Mouse (Mus musculus) embryo, embryonic 10 days (tissue): Measurements from ENCODE around the gene Odf4.
"Not testable (repeated sequence)": the region's sequence is repeated elsewhere in the genome, so short reads cannot be mapped to it uniquely, and the experiment has no call there.

Experiments used
- DNase-seq: peaks from one replicate; pipeline ENCODE4 v3.0.0-alpha.2; 2015; ENCODE audit warnings: low spot score

Odf4 gene

DNA sequence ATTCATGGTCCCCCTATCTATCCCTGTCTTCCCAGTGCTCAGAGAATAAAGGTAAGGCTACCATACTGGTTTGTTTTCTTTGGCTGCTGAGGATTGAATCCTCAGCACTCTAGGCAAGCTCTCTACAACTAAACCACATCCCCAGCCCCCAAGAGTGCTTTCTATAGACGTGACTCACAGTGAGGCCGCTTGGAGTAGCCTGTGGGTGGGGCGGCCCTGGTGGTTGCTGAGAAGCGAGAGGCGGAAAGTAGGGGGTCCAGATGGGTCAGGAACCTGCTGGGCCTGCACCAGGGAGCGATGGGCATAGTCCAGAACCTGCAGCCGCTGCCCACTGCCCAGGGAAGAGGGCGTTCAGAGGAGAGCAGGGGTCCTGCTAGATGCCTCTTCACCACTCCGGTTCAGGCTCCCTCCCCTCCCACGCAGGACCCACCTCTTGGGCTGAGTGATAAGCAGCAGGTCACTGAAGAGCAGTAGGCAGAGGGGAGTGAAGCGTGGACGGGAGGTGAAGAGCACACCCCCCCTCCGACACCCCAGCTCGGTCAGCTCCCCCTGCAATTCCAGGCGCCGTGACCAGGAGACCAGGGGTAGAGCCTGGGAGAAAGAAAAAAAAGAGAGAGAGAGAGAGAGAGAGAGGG, 20.0 kb upstream of the Odf4 start:
- DNase-seq, result no peak

DNA sequence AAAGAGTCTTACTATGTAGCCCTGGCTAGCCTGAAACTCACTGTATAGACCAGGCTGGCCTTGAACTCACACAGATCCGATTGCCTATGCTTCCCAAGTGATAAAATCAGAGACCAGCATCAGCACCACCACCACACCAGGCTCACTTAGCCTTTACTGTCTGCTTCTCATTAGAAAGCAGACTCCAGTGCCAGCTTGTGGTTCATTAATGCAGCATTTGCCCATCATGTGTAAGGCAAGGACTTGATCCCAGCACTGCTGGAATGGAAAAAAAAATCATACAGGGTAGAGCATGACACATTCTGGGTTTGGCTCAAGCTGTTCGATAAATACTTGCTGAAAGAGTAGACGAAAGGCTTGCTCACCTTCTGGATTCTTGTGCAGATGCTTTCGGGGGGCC, 19.1 kb upstream of the Odf4 start:
- no peak for DNase-seq

DNA sequence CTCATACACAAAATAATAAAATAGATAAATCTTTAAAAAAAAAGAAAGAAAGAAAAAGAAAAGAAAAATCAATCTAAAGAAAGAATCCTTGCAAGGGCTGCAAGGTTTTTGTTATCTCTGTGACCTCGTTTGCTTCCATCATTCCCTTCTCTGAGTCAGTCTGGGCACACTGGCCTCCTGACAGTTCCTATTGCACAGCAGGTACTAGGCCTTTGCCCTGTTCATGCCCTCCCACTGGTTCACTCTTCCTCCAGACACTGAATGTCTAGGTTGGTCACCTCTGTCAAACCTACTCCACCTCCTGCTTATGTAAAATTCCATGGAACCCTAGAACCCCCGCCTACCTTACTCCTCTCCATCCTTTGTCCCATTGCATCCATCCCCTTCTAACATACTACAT, 18.4 kb upstream of the Odf4 start:
- DNase-seq, result no peak

DNA sequence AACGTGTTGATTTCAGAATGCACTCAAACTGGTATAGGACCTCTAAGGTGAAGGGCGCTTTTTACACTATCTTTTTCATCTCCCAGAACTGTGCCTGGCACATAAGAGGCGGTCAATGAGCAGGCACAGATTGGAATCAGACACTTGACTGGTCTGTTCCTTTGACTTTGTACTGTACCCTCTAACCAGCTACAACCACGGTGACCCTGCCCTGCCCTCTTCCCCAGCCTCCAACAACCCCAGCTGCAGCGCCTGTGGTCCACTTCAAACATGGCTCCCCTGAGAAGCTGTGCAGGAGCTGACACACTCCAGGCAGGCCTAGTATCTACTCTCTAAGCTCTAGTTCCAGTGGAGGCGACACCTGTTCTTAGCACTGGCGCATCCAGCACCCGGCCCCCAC, 15.8 kb upstream of the Odf4 start:
- no peak for DNase-seq

DNA sequence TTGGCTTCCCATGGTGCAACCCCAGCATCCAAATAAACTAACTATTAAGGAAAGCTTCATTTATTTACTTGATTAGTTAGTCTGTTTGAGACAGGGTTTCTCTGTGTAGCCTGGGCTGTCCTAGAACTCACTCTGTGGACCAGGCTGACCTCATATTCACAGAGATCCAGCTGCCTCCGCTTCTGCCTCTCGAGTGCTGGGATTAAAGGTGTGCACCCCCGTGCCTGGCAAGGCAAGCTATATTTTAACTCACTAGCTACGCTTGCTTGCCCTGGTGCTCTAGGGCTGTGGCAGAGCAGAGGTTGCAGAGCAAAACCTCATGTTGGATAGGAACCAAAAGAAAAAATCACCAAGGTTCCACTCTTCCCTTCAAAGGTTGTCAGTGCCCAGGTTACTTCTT, 13.6 kb upstream of the Odf4 start:
- no peak for DNase-seq

DNA sequence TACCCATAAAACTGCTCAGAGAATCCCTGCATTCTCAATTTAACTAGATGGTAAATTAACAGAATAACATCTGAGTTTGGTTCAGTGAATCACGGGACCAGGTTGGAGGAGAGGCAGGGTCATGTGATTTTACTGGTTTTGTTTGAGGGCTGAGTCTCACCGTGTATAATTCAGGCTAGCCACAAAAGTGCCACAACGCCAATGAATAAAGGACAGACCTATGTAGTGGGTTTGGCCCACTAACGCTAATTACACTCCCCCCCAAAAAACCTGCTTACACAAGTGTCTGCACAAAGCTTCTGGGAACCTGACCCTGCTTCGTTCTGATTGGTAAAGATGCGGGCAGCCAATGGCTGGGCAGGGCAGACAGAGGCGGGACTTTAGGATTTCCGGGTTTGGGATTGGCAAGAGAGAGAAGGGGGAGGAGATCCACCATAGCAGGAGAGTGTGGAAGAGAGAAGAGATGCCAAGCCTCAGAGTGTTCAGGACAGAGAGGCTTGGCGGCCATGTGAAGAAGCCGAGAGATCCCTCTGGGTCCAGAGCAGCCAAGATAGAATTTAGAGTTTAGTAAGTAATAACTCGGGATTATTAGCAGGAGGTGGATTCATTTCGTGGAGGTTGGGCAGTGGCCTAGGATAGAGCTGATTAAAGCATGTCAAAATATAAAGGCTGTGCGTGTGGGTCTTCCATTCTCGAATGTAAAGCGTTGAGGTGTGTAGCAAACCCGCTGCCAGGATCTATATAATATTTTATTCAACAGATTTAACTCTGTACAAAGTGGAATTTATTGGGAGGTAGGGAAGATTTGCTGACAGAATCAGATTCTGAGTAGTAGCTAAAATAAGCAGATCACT, 12.8 kb upstream of the Odf4 start:
- DNase-seq, result peak; percentile 92

DNA sequence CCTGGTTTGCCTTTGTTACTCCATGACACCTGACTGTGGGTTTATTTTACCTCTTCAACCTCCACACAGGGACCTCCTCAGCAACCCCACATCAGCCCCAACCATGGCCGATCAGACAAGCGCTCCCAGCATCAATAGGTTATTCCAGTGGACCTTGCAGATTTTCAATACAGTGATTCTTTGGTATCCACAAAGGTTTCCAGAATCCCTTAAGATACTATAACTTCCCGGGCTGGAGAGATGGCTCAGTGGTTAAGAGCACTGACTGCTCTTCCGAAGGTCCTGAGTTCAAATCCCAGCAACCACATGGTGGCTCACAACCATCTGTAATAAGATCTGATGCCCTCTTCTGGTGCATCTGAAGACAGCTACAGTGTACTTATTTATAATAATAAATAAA, 10.1 kb upstream of the Odf4 start:
- not testable (repeated sequence) for DNase-seq

DNA sequence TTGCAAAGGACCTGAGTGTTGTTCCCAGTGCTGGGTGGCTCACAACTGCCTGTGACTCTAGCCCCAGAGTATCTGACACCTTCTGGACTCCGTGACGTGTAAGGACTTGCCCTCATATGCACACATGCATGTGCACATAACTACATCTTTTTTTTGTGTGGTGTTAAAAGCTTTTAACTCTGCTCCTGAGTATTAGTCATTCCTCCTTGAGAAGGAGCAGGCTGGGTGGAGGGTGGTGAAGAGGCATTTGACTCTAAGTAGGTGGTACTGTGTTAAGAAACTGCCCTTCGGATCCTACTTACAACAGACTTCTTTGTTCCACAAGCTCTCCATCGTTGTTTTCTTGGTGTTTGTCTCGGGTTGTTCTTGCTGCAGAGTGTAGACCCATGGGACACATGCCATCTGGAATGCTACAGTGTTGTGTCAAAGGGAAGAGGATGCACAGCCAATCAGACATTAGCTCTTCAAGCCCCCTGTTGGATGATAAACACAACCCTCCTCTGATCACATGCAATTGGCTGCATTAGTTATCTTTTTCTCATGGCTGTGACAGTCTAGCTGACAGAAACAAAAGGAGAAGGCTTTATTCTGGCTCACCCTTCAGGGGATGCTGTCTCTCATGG, 7.1 kb upstream of the Odf4 start:
- DNase-seq, result no peak

DNA sequence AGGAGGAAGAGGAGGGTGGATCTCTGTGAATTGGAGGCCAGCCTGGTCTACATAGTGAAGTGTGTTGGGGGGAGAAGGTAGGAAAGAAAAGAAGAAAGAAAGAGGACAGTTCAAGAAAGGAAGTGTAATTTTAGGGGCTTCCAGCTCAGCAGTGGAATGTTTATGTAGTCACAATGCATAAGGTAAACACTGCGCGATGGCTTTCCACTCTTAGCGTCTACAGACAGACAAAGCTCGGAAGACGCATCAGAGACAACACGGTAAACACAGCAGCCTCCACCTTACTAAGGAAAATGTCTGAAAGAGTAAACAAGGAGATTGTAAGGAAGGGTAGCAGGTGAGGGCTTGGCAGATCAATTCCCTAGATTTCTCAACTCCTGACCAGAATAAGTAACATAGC, 3.1 kb upstream of the Odf4 start:
- DNase-seq, result no peak

DNA sequence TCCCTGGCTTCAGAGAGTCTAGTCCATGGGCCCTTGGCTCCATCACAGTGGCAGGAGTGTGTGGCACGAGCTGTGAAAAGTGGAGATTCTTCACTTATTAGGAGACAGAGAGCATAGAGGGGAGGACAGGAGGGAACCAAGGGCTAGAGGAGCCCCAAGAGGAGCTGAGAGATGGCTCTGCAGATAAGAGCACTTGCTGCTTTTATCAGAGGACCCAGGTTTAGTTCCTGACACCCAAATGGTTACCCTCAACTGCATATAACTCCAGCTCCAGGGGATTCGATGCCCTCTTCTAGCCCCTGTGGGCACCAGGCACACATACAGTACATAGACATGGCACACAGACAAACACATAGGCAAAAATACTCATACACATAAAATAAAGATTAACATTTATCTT, 2.1 kb downstream of the Odf4 start:
- no peak for DNase-seq

DNA sequence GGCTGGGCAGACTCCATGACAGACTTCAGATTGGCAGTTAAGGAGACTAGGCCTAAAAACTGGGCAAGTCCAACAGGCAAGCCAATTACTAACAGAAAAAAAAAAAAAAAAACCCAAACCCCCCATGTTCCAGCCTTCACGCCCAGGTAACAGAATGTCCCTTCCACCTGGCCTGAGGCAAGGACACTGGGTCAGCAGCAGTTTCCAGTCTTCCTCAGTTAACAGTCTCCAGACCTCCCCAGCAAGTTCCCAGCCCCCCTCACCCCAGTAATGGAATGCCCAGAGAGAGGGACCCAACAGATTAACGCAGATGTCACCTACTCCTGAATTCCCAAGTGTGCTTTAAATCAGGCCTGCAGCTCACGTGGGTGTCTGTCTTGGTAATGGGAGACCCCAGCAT, 3.7 kb downstream of the Odf4 start:
- DNase-seq, result no peak

DNA sequence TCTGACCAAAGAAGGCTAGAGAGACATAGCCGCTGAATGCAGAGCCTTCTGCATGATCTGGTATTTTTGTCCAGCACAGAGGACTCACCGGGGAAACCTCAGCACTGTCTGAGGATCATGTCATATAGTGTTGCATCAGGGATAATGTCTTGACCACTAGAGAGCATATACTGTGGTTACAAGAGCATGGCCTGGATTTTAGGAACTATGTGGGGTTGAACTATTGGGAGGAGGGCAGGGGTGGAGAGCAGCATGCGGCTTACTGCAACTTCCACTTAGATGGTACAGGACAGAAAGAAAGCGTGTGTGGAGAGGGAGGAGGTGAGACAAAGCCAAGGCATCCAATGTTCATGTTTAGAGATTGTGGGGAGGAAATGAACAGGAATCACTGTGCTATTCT, 12.3 kb downstream of the Odf4 start:
- no peak for DNase-seq

DNA sequence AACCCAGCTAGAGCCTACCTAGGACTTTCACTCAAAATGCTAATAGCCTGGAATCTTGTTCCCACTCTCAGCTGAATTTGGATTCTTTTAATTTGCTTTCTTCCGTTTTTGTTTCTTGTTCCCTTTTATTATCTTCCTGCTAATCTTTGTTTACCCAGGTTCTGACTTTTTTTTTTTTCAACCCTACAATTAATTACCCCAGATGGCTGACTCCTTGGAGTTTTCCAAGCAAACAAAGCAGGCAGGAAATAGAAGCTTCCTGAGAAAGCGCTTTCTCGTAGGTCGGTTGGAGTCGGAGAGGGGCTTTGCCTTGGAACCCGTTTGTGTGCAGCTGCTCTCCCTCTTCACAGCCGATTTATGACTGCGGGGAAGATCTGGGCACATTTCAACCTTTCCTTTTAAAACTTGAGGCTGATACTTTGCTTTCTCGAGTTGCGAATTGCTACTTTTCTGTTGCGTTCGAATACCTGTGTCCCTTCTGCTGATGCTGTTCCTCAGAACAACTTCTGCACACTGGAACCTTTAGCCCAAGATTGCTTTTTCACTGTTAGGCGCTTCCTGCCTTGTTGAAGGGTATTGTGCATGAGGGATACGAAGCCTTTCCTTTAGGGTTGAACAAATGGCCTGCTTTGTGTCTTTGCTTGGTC, 15.2 kb downstream of the Odf4 start:
- DNase-seq, result no peak

DNA sequence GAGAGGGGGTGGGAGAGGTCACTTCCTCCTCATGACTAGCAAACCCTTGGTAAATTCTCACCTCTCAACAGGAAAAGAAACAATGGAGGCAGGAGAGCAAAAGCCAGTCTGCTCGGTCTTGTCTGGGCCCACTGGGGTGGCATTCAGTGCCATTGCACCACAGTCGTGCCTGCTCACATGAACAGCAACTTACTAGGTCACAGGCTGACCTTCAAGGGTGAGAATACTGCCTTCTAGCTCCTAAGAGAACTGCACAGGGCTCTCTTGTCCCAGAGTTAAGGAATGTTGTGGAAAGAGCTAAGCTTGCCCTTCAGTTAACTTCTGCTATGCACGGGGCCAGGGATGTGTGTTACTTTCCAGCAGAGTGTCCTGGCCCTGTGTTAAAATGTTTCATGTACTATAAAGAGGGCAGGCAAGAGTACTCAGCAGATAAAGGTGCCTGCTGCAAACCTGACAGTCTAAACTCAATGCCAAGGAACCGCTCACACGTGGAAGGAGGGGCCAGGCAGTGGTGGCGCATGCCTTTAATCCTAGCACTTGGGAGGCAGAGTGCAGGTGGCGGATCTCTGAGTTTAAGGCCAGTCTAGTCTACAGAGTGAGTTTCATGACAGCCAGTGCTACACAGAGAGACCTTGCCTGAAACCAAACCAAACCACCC, 17.9 kb downstream of the Odf4 start:
- no peak for DNase-seq

DNA sequence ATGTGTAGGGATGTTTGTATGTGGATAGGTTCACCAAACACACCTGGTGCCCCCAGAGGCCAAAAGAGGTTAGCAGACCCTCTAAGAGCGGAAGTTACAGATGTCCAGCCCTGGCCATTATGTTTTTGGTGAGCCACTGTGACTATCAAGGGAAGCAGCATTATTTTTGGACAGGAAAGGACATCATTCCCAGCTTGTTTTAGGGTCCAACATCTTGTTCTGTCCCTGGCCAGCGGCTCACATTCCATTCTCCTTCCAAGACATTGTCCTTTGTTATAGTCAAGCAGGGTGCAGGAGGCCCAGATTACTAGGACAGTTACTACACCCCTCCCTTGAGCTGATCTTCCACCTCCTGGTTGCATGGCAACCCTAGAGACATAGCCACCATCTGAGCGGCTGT, 19.6 kb downstream of the Odf4 start:
- no peak for DNase-seq

DNA sequence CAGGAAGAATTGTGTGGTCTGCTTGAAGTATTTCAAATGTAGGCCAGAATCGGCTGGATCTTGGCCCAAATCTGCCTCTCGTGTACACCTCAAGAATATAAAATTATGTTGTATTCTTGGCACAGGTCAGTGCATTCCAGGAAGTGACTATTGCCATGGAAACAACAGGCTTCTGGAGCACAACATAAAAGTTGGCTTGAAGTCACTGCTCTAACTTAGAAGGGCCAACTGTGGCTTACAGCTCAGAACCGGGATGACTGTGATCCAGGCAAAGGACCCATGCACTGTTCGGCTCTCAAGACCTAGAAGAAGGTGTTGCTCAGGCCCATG, 20.5 kb downstream of the Odf4 start:
- no peak for DNase-seq

DNA sequence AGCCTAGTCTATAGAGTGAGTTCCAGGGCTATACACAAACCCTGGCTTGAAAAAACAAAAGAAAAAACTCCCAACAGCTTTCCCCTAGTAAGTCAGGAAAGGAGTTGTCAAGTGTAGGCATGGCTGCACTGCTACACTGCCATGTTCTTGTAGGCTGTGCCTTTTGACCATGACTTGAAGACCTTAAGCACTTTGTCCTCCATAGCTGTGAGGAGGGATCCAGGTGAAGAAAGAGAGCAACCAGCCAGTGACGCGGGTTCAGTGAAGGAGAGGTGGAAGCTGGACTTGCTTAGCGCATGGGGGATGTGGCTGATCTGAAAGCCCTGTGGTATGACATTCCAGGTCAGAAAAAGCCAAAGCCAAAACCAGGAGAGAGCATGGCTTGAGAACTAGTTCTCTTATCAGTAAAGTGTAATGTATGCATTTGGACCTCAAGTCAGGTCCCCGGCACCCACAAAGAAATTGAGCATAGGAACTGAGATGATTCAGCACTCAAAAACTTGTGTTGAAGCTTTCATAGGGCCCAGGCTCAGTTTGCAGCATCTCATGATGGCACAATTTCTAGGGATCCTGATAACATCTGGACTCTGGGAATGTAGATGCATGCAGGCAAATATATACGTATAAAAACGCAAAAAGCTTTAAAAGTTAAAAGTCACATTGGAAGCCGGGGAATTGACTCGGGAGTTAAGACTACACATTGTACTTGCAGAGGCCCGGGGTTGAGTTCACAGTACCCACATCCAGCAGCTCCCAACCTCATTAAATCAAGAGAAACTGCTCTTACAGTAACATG, 21.0 kb downstream of the Odf4 start:
- DNase-seq, result no peak

DNA sequence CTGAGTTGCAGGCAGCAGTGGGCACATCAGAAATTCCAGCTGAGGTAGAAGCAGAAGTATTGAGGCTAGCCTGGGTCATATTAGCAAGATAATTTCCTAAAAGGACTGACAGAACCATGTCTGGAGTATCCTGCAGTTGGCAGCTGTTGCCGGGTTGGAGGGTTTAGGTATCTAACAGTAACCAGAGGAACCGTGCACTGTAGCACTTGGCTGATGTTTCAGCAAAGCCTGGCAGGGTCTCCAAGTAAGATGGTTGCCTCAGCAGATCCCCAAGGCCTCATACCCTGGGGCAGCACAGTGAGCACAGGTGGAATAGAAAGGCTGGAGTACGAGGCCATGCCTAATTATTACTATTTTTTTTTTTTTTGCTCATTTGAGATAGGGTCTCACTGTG, 21.7 kb downstream of the Odf4 start:
- DNase-seq, result no peak

DNA sequence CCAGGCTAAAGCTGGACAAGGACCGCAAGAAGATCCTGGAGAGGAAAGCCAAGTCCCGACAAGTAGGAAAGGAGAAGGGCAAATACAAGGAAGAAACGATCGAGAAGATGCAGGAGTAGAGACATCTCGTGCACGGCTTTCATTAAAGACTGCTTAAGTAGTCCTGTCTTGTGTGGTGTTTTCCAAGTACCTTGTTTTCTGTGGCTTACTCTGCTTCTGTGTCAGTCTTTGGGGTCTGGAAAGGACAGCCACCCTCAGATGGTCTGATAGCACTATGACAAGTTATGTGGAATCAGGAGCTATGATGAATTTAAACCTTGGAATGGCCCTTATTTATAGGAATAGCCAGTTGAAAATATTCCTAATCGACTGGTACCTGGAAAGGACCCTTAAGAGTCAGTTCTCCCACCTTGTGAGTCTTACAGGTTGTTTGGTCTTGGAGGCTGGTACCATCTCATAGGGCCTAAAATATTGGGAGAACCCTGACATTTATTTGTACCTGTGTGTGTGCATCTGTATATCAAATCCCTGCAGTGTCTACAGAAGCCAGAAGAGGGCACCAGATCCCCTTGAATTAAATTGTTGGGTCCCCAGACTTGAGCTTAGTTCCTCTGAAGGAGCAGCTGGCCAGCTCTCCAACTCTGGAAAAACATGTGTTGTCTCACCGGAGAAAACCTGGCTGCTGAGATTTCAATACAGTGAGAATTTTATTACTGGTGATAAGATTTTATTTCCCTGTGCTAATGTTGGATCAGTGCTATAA, 22.3 kb downstream of the Odf4 start:
- DNase-seq, result peak; percentile 66

DNA sequence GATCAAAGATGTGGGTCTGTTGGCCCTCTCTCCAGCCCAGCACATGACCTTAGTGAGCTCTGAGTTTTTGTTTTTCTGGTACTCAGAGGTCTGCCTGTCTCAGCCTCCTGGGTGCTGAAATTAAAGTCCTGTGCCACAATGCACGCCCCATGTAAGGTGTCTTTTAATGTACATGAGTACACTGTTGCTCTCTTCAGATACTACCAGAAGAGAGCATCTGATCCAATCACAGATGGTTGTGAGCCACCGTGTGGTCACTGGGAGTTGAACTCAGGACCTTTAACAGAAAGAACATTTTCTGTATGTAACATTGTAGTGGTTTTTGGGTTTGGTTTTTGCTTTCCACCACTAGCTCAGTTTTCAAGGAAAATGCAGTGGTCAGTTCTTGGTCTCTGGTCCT, 23.1 kb downstream of the Odf4 start:
- no peak for DNase-seq

DNA sequence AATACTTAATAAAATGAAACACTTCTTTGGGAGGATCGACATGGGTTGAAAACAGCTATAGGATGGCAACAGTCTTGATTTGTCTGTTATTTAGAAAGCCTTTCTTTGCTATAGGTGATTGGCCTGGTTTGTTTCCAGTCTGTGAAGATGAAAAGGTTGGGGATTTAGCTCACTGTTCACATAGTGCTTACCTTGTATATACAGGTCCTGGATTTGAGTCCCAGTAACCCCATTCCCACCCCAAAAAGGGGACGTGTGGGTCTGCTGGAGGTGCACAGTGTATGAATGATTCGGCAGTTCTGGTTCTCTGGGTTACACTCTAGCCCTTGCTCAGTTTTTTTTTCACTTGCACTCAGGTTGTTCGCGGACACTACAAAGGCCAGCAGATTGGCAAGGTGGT, 24.1 kb downstream of the Odf4 start:
- DNase-seq, result no peak
